Mouse (Mus musculus) fibroblast of lung, adult 2 months (primary cell): Measurements from ENCODE around the gene Olfr824.
A peak's percentile ranks its signal among the peaks of the same experiment; 100 is the strongest.
"Not testable (repeated sequence)": the region's sequence is repeated elsewhere in the genome, so short reads cannot be mapped to it uniquely, and the experiment has no call there.

Experiments used
- DNase-seq: peaks from one replicate; pipeline ENCODE4 v3.0.0-alpha.2; 2011; ENCODE audit warnings: low read depth

The Olfr824 gene

DNA sequence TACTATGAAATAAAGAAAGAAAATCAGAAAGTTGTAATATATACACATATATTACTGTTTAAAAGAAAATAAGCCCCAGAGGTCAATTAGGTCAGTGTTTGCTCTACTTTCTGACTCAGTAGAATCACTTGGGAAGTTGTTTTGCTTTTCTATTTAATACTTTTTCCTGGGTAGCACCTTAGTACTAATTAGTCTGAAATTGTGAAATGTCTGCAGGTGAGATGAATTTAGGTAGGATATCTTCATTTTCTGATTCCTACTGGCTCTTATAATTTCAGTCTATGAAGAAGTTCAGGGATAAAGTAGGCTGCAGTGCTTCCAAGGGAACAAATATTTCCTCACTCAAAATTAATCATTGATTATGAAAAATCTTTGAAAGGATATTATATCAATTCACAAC is at the start of gene Olfr824:
TSS of gene Olfr824 (minus strand) at position 101 of the 400 bp plus-strand sequence.
- DNase-seq, result not testable (repeated sequence)

DNA sequence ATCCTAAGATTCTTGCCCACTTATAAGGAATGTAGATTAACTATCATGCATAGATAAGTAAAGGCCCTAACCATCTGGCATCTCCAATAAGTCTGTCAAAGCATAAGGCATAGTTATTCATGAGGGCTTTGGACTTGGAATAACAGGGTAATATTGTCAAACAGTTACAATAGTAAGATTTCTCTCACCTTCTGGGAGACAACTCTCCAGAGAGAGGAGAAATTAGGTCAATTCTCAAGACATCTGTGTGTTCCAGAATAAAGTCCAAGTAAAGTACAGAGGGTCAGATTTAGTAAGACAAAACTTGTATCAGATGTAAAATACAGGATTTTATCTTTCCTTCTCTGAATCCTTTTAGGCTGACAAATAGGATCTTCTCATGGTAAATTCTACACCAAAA is 36.9 kb upstream of the Olfr824 start, which contains the start of gene Olfr825:
TSS of gene Olfr825 (minus strand) at position 101 of the 400 bp plus-strand sequence.
- DNase-seq, result no peak

DNA sequence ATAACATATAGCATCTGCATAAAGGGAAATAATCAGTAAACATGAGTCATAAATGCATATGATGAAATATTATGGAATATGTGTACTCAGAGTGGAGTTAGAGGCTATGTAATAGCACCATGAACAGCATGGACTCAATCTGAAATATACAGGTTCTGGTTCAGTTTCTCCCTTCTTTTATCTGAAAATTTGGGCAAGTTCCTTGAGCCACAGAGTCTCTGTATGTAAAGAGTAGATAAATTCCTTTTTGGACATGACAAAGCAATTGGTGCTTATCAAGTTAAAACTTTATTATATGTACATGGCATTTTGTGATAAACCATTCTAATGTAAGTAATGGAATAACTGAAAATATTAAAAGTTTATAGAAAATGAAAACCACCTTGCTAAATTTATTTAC is 35.4 kb upstream of the Olfr824 start:
- DNase-seq, result no peak

DNA sequence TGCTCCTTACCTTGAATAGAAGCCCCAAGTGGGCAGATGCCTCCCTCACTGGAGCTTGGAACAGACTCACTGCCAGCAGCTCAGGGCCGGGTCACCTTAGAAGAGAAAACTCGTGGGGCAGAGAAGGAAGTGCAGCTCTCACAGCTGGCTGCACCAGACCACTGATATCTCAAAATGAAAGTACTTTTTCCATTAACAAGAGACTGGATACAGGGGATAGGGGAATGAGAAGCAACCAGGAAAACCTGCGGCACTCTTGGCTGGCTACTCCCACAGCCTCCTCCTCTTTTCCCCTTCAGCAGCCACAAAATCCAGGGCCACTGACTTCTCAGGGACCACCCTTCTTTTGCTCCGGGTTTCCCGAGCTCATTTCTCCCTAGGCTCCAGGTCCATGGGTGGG is 14.3 kb upstream of the Olfr824 start:
- no peak for DNase-seq

DNA sequence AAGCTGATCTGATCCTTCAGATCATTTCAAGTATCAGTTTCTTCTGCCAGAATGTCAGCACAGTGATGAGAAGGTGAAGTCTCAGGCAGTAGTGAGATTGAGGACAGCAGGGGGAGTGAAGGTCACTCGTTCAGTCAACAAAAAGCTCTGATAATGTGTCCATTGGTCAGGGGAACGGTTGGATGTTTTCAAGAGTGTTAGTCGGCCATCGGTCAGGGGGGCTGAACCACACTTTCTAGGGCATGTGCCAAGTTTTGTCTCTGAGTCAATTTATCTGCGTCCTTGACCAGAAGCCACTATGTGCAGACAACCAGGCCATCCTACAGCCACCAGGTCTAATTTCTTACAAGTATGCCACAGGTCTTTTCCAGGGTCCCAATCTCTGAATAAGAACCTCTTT is 12.7 kb upstream of the Olfr824 start:
- not testable (repeated sequence) for DNase-seq

DNA sequence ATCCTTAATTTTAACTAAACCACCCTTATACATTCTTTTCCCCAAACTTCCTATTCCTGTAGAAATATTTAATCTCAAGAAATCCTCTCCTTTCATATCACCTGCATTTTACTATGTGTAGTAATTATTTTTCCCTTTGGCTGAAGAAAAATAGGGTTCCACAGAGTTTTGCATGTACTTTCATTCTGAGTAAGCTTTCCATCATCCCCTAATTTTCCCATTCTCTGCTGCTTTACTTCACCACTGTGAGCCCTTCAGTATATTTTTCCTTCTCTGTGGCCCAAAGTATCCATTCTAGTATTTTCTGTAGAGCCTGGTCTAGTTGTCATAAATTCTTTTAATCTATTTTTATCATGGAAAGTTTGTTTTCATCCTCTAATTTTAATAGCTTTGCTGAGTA is 5.0 kb upstream of the Olfr824 start:
- no peak for DNase-seq

DNA sequence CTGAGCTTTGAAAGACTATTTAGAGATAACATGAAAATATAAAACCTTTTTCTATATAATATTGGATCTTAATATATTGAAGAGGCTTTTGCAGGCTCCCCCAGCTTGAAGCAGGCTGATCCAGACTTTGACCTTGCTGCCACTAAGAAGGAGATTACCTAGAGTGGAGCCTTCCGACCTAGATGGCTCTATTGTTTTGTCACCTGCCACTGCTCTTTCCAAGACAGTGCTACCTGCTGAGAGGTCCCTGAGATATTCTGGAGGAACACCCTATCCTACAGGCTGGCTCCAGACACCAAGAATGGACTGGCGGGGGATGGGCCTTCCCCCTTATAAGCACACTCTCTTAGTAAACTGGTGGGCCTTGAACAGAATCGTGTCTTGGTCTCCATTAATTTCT is 13.8 kb downstream of the Olfr824 start:
- DNase-seq, result not testable (repeated sequence)

DNA sequence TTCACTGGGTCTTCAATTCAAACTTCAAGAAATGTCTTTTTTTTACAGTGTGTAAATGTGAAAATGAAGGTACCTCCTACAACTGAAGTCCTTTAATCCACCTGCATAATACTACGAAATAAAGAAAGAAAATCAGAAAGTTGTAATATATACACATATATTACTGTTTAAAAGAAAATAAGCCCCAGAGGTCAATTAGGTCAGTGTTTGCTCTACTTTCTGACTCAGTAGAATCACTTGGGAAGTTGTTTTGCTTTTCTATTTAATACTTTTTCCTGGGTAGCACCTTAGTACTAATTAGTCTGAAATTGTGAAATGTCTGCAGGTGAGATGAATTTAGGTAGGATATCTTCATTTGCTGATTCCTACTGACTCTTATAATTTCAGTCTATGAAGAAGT is 14.5 kb downstream of the Olfr824 start, which contains the start of gene Olfr823:
TSS of gene Olfr823 (minus strand) at position 101 of the 400 bp plus-strand sequence.
- DNase-seq, result not testable (repeated sequence)

DNA sequence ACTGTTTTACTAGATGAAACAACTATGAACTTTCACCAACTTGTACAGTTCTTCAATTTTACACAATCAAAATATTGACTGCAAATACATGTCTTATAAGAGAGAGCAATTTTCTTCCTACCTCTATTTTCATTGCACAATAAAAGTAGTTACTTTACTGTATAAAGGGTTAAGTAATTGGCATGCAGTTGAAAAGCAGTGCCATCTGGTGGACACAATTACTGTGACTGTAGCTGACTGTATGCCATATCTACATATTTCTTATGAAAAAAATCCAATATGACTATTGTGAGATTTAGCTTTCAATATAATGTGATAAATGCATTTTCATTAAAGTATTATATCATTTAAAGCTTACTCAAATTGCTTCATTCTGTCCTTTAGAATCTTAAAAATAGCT is 33.7 kb downstream of the Olfr824 start:
- DNase-seq, result no peak

DNA sequence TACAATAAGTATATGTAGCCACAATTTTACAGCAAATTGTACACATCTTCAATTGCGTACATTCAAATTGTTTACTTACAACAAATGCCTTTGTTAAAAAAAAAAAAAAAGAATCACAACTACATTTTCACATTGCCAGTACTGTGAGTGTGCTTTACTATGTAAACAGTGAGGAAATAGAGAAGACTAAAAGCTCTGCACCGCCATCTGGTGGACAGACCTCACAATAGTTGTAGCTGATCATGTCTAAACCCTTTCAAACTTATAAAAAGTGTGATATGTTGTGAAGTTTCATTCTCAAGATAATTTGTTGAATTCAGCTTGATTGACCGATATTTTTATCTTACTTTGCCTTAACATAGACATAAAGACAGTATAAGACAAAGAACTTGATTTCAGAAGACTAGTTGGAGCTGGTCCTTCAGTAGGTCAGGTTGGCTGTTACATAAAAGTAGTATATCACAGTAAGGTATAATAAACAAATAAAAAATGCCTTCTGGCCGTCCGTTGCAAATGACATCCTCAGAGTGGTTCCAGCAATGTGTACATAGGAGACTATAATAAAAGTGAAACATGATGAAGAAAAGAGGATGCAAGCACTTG is 36.9 kb downstream of the Olfr824 start:
- DNase-seq, result peak; percentile 2
